Mouse (Mus musculus) frontal cortex, postnatal 36 days (tissue): ENCODE measurements around the gene Prm2.
A peak's percentile ranks its signal among the peaks of the same experiment; 100 is the strongest.
"Not testable (repeated sequence)": the region's sequence is repeated elsewhere in the genome, so short reads cannot be mapped to it uniquely, and the experiment has no call there.

ENCODE experiments used
- DNase-seq, 2 experiments: peaks; one replicate each; pipeline ENCODE4 v3.0.0; 2022; ENCODE audit warnings: low spot score in 2 of 2

Prm2 gene

DNA sequence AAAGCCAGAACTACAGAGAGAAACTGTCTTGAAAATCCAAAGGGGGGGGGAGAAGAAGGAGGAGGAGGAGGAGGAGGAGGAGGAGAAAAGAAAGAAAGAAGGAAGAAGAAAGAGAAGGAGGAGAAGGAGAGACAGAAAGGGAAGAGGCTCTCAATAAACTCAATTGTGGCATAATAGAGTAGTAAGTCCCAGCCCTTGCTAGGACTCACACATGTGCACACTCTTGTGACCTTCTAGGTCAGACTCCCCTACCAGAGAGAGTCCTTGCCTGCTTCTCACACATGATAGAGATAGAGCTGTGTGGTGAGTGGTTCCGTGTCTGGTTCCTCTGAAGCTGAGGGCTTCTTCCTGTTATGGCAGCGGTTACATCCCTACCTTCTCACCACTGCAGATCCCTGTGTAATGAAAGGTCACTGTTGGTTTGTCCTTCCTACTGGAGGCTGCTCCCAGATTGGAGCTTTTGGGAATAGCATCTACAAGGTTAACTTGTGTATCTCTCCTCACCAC is 17.0 kb upstream of the Prm2 start, which contains the start of gene Gm11172:
Gene Gm11172, plus strand, starts transcription at position 51 of the 507 bp plus-strand sequence.
- DNase-seq, result no peak

DNA sequence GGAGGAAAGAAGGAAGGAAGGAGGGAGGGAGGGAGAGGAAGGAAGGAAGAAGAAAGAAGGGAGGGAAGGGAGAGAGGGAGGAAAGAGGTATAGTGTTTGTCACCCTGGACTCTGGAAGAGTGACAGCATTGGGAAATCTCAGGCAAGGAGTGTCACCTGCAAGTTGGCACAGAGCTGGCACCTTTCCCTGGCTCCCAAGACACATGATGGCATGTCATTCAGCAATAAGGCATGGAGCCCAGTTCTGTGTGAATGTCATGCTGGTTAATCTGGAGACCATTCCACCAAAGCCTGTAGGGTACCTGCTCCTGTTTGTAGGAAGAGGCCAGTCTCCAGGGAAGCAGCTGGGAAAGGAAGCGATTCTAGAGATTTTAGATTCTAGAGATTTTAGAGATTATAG is 14.4 kb upstream of the Prm2 start:
- no peak for DNase-seq

DNA sequence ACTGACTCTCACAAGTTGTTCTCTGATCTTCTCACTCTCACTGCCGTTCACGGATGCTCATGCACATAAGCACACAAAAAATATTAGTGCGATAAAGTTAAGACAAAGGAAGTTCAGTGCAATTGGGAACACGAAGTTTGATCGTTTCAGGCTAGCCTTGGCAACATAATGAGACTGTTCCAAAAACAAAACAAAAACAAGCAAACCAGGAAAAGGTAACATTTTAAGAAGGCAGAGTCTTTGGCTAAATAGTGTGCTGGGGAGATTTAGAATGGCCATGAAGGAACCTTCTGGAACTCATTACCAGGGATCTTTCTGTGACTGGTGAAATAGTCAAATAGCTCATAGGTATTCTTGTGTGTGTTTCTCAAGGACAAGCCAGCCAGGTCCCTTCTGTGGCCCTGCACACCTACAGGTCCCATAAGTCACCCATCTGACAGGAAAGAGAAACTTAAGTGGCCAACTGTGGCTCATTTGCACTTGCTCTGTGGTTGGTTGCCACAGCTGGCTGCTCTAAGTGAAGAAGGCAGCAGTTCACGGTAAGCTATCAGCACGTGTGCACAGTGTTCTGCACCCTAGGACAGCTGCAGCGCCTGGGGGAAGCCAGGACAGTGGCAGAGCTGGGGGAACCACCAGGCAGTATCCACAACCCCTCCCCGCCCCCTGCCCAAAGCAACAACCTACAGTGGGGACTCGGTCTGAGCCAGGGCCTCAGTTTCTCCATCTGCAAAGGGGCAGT is 10.0 kb upstream of the Prm2 start, which contains the start of gene Prm1:
Gene Prm1, minus strand, starts transcription at position 51 of the 739 bp plus-strand sequence.
- DNase-seq, result no peak

DNA sequence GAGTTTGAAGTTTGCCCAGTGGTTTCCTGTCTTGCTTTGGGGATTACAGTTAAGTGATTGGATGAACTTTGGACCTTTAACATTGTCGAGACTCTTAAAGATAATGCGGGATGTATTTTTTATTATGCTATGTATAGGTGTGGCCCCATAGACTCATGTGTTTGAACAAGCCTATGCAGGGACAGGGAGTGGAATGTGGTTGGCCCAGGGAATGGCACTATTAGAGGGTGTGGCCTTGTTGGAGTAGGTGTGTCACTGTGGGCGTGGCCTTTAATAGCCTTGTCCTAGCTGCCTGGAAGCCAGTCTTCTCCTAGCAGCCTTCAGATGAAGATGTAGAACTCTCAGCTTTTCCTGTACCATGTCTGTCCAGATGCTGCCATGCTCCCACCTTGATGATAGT is 6.5 kb upstream of the Prm2 start:
- DNase-seq, result not testable (repeated sequence)

DNA sequence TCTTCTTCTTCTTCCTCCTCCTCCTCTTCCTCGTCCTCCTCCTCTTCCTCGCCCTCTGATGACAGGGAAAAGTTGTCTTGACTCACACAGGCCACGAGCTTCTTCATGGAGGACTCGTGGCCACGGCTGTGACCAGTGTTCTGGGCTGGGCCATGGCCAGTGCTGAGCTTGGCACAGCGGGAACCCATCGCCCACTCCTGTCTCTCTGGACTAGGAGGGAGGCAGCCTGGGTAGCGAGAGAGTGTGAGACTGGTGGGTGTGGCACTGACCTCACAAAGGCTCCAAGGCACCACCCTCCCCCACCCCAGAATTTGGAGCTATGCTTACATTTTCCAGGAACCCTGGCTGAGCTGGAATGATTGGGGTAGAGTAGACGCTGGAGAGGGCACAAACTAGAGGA is 5.2 kb downstream of the Prm2 start, which contains the start of gene Prm3:
Gene Prm3, minus strand, starts transcription at position 213 of the 400 bp plus-strand sequence.
- DNase-seq, result no peak

DNA sequence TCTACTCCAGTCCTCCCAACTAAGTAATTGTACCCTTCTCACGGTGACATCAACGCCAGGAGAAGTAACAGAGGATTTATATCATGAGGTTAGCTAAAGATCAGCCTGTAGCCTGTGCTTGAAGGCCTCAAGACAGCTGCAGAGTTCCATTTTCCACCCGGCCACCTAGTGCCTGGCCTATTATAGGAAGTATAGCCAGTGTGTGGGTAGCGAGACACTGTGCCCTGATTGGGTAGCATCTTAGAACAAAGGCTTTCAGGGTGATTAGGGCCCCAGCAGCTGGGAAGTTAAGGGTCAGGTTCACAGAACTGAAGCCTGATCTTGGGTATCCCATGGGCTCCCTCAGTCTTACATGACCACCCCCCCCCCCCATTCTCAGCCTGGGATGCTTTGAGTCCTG is 7.1 kb downstream of the Prm2 start:
- DNase-seq, result no peak

DNA sequence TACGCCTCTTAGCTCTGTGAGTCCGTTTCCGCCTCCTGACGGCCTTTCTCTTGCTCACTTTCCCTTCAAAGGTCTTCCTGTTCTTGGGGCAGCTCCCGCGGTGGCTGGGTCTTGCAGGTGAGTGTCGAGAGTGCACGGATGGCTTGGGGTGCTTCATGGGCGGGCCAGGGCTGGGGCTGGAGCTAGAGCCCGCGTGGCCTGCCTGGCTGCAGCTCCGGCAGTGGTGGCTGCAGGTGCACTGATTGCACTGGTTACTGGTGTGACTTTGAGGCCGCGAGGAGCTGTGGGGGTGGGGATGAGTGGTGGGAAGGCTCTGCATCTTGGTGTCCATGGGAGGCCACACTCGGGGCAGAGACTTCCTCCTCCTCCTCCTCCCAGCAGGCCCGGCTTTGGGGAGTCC is 7.7 kb downstream of the Prm2 start, which contains the start of gene Tnp2:
Gene Tnp2, minus strand, starts transcription at position 390 of the 400 bp plus-strand sequence.
- no peak for DNase-seq

DNA sequence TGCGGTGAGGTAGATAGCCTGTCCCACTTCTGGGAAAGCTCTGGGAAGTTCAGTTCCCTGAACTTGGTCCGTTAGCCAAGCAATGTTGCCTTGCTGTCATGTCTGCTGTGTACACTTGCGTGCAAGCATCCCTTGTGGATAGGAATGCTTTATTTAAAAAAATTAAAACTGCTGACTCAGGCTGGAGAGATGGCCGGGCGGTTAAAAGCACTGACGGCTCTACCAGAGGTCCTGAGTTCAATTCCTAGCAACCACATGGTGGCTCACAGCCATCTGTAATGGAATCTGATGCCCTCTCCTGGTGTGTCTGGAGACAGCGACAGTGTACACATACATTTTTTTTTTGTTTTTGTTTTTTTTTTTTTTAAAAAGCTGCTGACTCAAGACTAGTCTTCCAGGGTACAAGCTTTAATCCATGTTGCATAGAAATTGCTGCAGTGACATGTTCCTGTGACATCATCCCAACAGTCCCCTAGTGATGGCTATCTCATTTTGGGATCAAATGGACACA is 8.3 kb downstream of the Prm2 start:
- no peak for DNase-seq

DNA sequence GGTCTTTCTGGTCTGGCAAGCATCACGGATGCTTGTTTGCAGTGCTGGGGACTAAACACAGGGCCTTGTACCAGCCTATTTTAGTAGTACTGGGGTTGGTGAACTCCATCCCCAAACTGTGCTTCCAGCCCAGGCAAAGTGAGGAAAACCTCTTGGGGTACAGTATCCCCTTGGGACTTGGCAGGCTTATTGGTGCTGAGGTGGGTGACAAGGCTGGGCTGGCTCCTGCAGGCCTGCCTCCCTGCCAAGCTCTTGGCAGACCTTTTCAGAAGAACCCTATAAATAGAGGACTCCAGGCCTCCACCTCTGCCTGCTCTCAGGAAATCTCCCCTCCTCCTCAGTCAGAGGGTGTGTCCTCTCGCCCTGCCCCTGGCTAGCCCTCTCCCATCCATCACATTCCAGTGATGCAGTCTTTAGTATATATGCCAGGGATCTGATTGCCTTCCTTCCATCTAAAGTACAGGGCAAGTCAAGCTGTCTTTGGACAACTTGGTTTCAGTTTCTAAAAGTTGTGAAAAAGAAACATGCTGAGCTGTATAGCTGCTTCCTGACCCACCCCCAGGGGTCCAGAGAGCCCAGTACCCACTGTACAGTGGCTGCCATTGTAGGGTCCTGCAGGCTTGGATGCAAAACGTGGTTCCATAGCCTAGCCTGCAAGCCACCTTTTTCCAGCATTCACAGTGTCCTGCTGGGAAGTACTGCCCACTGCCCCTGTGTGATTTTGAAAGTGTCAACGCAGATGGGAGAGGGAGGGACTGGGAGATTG is 9.0 kb downstream of the Prm2 start:
- DNase-seq, result no peak

DNA sequence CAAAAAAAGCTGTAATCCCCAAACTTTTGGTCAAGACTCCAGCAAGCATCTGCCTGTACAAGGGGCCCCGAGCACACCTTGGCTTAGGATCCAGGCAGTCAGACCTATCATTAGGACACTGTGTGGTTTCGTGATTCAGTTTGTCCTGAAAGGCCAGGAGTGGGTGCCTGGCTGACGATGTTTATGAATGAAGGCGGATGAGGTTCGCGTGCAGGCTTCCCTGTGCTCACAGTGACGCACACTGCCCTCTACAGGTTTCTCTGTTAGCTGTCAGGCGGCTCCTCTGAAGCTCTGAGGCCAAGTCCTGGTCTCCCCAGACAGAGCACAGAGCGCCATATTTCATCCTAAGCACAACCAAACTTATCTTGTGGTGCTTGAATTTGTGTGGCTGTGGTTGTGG is 9.6 kb downstream of the Prm2 start:
- DNase-seq, result peak; percentile 68 to 84

DNA sequence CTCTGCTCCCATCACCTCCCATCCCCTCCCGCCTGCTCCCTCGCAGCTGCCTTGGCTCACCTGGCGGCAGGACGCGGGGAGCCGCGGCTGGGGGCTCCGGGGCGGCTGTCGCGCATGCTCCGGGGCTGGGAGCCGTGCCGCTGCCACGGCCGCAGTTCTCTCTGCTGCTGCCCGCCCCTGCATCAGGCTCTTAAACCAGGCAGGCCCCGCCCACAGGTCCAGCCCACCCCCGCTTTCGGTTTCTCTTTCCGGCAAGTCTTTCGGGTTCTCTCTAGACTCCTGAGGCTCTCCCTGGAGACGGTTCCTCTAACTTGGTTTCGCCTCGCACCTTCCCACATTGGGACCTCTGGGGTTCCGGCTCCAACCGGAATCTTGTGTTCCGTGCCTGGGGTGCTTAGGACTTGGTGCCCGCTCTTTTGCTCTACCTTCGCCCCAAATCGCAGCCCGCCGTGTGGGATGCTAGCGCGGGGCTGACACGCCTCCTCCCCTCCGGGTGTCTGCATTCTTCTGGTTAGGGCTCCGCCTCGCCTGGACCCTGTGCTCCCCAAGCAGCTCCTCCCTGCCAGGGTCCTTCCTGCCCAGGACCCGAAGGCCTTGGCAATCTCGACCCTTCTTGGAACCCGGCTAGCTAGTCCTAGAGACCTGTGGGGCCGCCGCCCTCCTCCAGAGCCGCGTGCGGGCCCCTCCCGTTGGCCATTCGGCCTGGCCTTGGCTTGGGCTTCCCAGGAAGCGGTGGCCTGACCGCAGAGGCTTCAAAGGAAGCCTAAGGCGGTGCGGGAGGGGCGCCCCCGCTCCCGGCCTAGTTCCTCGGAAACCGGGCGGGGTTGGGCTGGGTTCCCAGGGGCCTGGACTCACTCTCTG is 10.3 kb downstream of the Prm2 start, which contains the start of gene Socs1:
Gene Socs1, minus strand, starts transcription at position 166 of the 861 bp plus-strand sequence.
- peak; percentile 71 to 78 for DNase-seq

DNA sequence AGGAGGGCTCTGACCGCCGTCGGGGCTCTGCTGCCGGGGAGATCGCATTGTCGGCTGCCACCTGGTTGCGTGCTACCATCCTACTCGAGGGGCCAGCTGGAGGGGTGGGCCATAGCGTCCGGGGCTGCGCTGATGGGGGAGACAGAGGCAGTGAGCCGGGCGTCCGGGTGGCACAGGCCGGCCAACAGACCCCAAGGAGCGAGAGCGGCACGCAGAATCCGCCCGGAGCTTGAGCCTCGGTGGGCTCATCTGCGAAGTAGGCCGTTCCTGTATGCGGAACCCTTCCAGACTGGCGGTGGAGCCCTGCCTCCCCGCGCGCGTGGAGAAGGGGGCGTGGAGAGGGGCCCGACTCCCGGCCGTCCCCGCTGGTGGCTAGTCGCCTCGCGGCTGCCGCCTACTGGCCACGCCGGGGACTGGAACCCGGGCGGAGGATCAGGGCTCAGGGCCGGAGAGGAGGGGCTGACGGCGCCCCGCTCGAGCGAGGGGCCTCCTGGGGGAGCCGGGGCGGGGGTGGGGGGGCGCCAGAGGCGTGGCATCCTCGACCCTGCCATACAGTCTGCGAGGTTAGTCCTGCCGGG is 11.1 kb downstream of the Prm2 start:
- peak; percentile 76 to 80 for DNase-seq

DNA sequence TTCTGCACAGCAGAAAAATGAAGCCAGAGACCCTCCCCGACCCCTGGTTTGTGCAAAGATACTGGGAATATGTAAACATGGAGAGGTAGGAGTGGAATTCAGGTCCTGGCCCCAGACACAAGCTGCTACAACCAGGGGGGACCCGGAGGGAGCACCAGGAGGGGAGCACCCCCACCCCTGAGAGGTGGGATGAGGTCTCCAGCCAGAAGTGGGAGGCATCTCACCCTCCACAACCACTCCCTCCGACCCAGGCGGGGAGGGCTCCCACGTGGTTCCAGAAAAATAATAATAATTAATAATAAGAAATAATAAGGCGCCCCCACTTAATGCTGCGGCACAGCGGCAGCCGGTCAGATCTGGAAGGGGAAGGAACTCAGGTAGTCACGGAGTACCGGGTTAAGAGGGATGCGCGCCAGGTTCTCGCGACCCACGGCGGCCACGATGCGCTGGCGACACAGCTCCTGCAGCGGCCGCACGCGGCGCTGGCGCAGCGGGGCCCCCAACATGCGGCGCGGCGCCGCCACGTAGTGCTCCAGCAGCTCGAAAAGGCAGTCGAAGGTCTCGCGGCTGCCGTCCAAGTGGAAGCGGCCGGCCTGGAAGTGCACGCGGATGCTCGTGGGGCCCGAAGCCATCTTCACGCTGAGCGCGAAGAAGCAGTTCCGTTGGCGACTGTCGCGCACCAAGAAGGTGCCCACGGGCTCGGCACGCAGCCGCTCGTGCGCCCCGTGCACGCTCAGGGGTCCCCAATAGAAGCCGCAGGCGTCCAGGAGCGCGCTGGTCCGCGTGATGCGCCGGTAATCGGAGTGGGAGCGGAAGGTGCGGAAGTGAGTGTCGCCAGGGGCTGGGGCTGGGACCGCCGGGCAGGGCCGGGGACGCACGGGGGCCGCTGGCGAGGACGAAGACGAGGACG is 11.8 kb downstream of the Prm2 start:
- peak in 1 of 2 experiments; percentile 27 for DNase-seq

DNA sequence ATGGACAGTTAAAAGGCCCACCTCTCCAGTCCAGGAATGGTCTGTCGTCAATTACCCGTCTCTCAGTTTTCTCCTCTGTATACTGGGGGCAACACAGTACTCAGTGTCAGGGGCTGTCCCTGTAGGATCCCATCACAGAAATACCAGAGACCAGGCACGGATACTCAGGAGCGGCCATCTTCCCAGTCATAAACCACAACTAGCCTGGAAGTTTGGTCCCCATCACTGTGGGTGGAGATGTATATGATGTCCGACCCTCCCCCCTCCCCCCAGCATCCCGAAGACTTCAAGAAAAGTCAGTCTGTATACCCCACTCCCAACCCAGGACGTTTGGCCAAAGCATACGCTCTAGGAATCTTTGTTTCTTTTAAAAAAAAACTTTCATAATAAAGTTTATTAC is 12.5 kb downstream of the Prm2 start:
- DNase-seq, result no peak

DNA sequence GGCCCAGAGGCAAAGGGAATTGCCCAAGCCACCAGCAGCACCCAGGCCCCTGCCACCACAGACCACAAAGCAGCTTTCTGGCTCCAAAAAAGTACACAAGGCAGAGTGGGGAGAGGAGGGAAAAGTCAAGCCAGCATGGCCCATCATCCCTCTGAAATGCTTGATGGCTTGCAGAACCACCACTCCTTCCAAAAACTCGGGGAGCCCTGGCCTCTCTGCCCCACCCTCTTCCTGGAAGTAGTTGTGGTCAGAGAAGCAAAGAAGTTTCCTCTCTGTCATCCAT is 12.8 kb downstream of the Prm2 start:
- DNase-seq, result no peak

DNA sequence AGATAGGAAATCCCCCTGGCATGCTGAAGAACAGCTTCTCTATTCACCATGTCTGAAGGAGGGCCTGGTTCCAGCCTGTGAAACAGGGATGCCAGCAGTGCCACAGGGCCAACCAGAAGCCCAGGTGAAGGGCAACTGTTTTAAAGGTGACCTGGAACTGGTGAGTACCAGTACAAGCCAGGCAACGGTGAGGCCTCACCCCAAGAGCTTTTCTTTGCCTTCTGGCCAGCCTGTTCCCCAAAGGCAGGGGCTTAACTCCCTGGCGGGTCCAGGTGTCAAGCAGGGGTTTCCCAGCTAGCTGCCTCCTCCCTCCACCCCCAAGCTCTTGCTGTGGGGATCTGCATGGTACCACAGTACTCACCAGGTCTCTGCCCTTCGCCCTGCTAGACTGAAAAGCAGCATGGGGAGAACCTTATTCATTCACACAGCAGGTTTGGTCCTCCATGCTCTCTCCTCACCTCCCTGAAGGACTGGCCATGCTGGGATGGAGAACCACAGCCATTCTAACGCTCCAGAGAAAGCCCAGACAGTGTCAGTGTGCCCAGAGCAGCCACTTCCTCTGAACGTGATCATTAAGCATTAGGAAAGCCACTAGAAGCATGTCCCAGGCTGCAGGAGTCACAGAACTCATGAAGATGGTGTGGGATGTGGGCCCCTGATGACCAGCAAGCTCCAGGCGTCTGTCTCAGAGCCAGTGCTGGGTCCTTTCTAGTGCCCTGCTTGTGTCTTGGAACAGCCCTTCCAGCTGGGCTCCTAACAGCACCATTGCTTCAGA is 13.4 kb downstream of the Prm2 start:
- DNase-seq, result no peak

DNA sequence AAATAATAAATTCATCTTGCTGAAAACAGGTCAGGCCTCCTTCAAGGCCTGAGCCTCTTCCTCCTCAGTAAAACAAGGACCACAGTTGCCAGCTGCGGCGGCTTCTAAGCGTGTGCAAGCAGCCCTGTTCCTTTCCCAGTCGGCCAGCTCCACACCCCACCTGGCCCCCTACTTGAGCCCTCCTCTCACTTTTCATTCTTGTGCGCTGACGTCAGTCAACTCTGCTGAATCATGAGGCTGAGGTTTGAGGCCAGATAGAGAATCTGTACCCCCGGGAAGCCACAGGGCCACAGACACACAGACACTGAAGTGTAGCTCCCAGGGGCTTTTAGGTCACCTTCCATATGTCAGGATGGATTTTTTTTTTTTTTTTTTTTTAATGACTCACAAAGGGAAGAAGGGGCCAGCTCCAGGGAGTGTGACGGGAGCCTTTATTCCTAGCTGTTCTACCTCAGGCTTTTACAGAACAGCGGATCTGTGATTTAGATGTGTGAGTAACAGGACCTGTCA is 14.0 kb downstream of the Prm2 start:
- no peak for DNase-seq

DNA sequence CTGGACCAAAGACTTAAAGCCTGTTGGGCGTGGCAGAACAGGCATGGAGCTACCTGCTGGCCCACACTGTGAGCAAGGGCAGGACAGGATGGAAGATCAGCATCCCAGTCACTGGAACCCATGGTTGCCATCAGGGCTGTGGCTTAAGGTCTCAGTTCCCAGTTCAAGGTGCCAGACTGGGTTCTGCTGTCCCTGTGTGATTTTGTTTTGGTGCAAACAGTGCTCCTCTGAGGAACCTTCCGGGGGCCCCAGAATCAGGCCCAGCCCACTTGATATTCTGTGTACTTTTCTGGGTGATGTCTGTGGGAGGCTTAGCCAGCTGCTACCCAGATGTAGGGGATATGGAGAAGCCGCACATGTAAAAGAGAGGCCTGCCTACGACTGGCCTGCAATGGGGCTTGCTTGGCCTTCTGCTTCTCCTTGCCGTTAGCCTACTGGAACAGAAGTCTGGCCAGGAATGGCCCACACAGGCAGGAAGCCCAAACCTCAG is 15.3 kb downstream of the Prm2 start:
- no peak for DNase-seq

DNA sequence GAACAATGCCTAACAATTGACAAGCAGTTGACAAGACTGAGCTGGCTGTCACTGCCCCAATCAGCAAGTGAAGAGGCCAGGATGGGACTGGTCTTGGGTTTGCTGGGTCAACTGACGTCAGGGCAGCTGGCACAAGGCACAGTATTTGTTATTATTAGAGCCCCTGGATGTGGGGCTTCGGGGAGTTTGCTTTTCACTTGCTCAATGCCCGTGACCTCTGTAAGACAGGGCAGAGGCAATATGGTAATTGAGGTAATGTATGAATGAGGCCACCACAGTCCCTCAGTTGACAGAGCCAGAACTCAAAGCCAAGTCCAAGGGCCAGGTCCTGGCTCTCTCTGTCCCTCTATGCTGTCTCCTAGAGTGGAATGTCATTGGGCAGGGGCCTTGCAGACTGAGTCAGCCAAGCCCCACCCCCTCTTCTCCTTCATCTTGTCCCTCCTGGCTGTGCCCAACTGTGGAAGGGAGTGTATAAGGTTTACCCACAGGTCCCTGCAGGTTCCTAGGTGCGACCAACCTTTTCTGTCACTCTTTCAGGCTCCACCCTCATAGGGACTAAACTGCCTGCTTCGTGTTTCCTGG is 18.3 kb downstream of the Prm2 start:
- no peak for DNase-seq
